In genomic region chr5:105414341-105415120, GRCm38 (mm10) we compare ENCODE assay signal across 8 mouse cellular contexts. TPM values are rescaled to one million over a fixed set of nuclear protein-coding genes. Genes with fewer than 3 reads are reported as not detected.
DNase-seq lines count a peak whose midpoint lies in the region; ATAC-seq and TF ChIP-seq lines count a peak whose summit lies in the region.

No protein-coding gene starts in this region.

- DNase-seq in heart, adult 11 months, result peak; percentile 88
- no peak for DNase-seq in heart, postnatal 14 days
- DNase-seq in CH12.LX (ENCODE audit: extremely low read depth), result no peak
- DNase-seq in liver, embryonic 14.5 days (ENCODE audit: low read depth in 3 of 3, low spot score in 3 of 3), result no peak
- DNase-seq in adrenal gland, postnatal 14 days, result no peak
- DNase-seq in layer of hippocampus, adult 9-11 months, result no peak
- DNase-seq in layer of hippocampus, postnatal 25 days (ENCODE audit: extremely low spot score in 1 of 2, low spot score in 1 of 2), result no peak

- H3K36me3 ChIP-seq in CH12.LX (replicated peaks in 1 of 2; ENCODE audit: control insufficient read depth in 1 of 2, insufficient read depth in 1 of 2, low read length in 1 of 2), result peaks cover 0 to 2% of the 10 kb centered on the region in 2 experiments
- H3K36me3 ChIP-seq in forebrain, embryonic 13.5 days (ENCODE audit: poor library complexity, severe bottlenecking), result peaks cover 14% of the 10 kb centered on the region; the same call in 1 of the 2 replicates
- no peaks in the 10 kb centered on the region for H3K36me3 ChIP-seq in liver, embryonic 14.5 days (replicated peaks; ENCODE audit: control insufficient read depth, insufficient read depth, low read depth)

- intact Hi-C loops in heart, postnatal 14 days (cut with DNase I), result no loop called here

- peak overlapping the region in 1 of 3 experiments; percentile 68 for H3K4me3 ChIP-seq in CH12.LX (replicated peaks in 1 of 3; ENCODE audit: low read depth in 2 of 3, low read length in 2 of 3, poor library complexity in 1 of 3)
- H3K4me3 ChIP-seq in forebrain, embryonic 13.5 days, result peak overlapping the region; percentile 83
- H3K4me3 ChIP-seq in liver, embryonic 14.5 days (ENCODE audit: insufficient read depth in 1 of 2, low read depth in 2 of 2, low read length in 2 of 2), result peak overlapping the region; percentile 65 to 82; a peak in 3 of 4 replicates

- 77% methylated on average over 12 of the region's 12 CpGs for WGBS in forebrain, embryonic 13.5 days
- WGBS in liver, embryonic 14.5 days (ENCODE audit: insufficient replicate concordance), result 76% methylated on average over 12 of the region's 12 CpGs

- dilution Hi-C loops in CH12.LX (cut with MboI; ENCODE audit: extremely low pct_ligation_motif_present, extremely low pct_unique_long_range_greater_than_20kb, low sequenced_read_pairs), result no loop called here

- in situ Hi-C loops in CH12.LX (cut with MboI; ENCODE audit: low pct_ligation_motif_present, low pct_unique_long_range_greater_than_20kb, low sequenced_read_pairs), result no loop called here

- peaks cover 3% of the 10 kb centered on the region for H3K9me3 ChIP-seq in CH12.LX (replicated peaks; ENCODE audit: low read length)
- H3K9me3 ChIP-seq in forebrain, embryonic 13.5 days (replicated peaks), result peaks cover 14% of the 10 kb centered on the region
- H3K9me3 ChIP-seq in liver, embryonic 14.5 days (ENCODE audit: control insufficient read depth, low read length), result no peaks in the 10 kb centered on the region

- no peak for ATAC-seq in forebrain, embryonic 13.5 days
- no peak for ATAC-seq in liver, embryonic 14.5 days (ENCODE audit: insufficient read depth)

- H3K79me2 ChIP-seq in CH12.LX (replicated peaks; ENCODE audit: control insufficient read depth, extremely low read depth, insufficient read depth, poor library complexity, severe bottlenecking), result no peaks in the 10 kb centered on the region

- H3K4me2 ChIP-seq in CH12.LX (ENCODE audit: insufficient read depth, low read depth, poor library complexity, severe bottlenecking), result peak overlapping the region; percentile 76; the same call in 1 of the 2 replicates
- H3K4me2 ChIP-seq in forebrain, embryonic 13.5 days, result peak overlapping the region; percentile 90
- H3K4me2 ChIP-seq in liver, embryonic 14.5 days (ENCODE audit: low read depth), result peak overlapping the region; percentile 99

- TF ChIP-seq CTCF in CH12.LX (conservative IDR thresholded peaks at IDR 0.05 in 1 of 2, IDR thresholded peaks at IDR 0.05 in 1 of 2; ENCODE audit: low read depth in 2 of 2, low read length in 2 of 2), result no peak
- no peak for TF ChIP-seq CTCF in liver, embryonic 14.5 days (IDR thresholded peaks at IDR 0.05; ENCODE audit: low read depth)

- no peak for TF ChIP-seq POLR2A in CH12.LX (IDR thresholded peaks at IDR 0.05; ENCODE audit: low read depth, low read length)

- no peak for TF ChIP-seq RAD21 in CH12.LX (IDR thresholded peaks at IDR 0.05; ENCODE audit: low read depth, low read length)

- H3K27ac ChIP-seq in CH12.LX (ENCODE audit: insufficient read depth, low read depth), result no peak overlapping the region
- H3K27ac ChIP-seq in forebrain, embryonic 13.5 days, result 0 out of 2 replicates have a peak overlapping the region, but pooled peaks have one; percentile 82
- H3K27ac ChIP-seq in liver, embryonic 14.5 days, result peak overlapping the region; percentile 80

- no peak overlapping the region for H3K9ac ChIP-seq in CH12.LX (ENCODE audit: insufficient read depth, low read depth)
- H3K9ac ChIP-seq in forebrain, embryonic 13.5 days, result peak overlapping the region; percentile 94; the same call in 1 of the 2 replicates
- peak overlapping the region; percentile 82 for H3K9ac ChIP-seq in liver, embryonic 14.5 days (replicated peaks)

- H3K4me1 ChIP-seq in CH12.LX (ENCODE audit: control insufficient read depth in 1 of 2, insufficient read depth in 2 of 2), result peaks cover 0 to 11% of the 10 kb centered on the region in 2 experiments; a peak in 3 of 4 replicates
- H3K4me1 ChIP-seq in forebrain, embryonic 13.5 days, result peaks cover 12% of the 10 kb centered on the region
- peaks cover 37 to 46% of the 10 kb centered on the region in 2 experiments for H3K4me1 ChIP-seq in liver, embryonic 14.5 days (replicated peaks; ENCODE audit: control insufficient read depth in 2 of 2, insufficient read depth in 2 of 2, low read length in 1 of 2)

- H3K27me3 ChIP-seq in CH12.LX (replicated peaks), result peaks cover 20% of the 10 kb centered on the region
- 0 out of 2 replicates have a peak, but pooled peaks cover 5% of the 10 kb centered on the region for H3K27me3 ChIP-seq in forebrain, embryonic 13.5 days
- H3K27me3 ChIP-seq in liver, embryonic 14.5 days (ENCODE audit: control insufficient read depth, insufficient read depth, low read length), result no peaks in the 10 kb centered on the region

- TF ChIP-seq EP300 in CH12.LX (IDR thresholded peaks at IDR 0.05; ENCODE audit: low read length), result no peak
- TF ChIP-seq EP300 in liver, embryonic 14.5 days (IDR thresholded peaks at IDR 0.05; ENCODE audit: low read depth), result no peak

TF ChIP-seq in CH12.LX, 34 proteins besides CTCF, POLR2A, EP300 and RAD21:
- TF ChIP-seq MAX (IDR thresholded peaks at IDR 0.05; ENCODE audit: low read length), result peak; percentile 35; the same call in 1 of the 2 replicates
- TF ChIP-seq PAX5 (IDR thresholded peaks at IDR 0.05; ENCODE audit: low read length), result no peak
- TF ChIP-seq MAFK (IDR thresholded peaks at IDR 0.05; ENCODE audit: insufficient replicate concordance, low read length), result no peak
- TF ChIP-seq USF1 (IDR thresholded peaks at IDR 0.05; ENCODE audit: low read depth, low read length), result no peak
- no peak for TF ChIP-seq IRF4 (IDR thresholded peaks at IDR 0.05; ENCODE audit: low read depth, low read length)
- TF ChIP-seq SIN3A (IDR thresholded peaks at IDR 0.05; ENCODE audit: low read length), result 0 out of 2 replicates have a peak, but pooled peaks have one; percentile 12
- no peak for TF ChIP-seq MAZ (IDR thresholded peaks at IDR 0.05; ENCODE audit: low read depth, low read length)
- no peak for TF ChIP-seq MYC (IDR thresholded peaks at IDR 0.05; ENCODE audit: low read depth, low read length)
- TF ChIP-seq JUN (IDR thresholded peaks at IDR 0.05; ENCODE audit: insufficient read depth, low read depth, low read length), result no peak

RNA-seq across cellular contexts. Expression of gene Lrrc8b, which starts 1.0 kb away (rescaled TPM):
- 10 to 100 TPM in 1 of 2 experiments, 1 to 10 TPM in 1; 8.8 to 10.6 TPM for total RNA-seq in heart, postnatal 14 days (2021)
- total RNA-seq in CH12.LX (2012; rRNA removed) (0.13 and 0.21 TPM in 2 replicates), CH12.LX (2014; rRNA removed) (0.38 and 0.40 TPM in 2 replicates)
- 0.37 and 0.40 TPM in 2 replicates for polyA plus RNA-seq in CH12.LX (2012; ENCODE audit: insufficient read length, low read depth)
- 8.9 and 9.4 TPM in 2 replicates for polyA plus RNA-seq in forebrain, embryonic 13.5 days (2015; fragmentation: Nextera tagmentation; extraction: Ambion mirVana)
- polyA plus RNA-seq in liver, embryonic 14.5 days (2012; rRNA removed), result 3.2 and 3.5 TPM in 2 replicates
- polyA plus RNA-seq in liver, embryonic 14.5 days (2014; fragmentation: Nextera tagmentation; extraction: Ambion mirVana), result 3.8 and 4.8 TPM in 2 replicates
- total RNA-seq in adrenal gland, postnatal 14 days (2021), result 86.3 and 88.5 TPM in 2 replicates
- 10 to 100 TPM; 65.5 to 70.3 TPM for total RNA-seq in layer of hippocampus, postnatal 25 days (2021)

Comparison
In these comparisons a context has a peak if more than half of its experiments do, and no peak if none do; other contexts are left out.
1. RNA of gene Lrrc8b, which starts 1.0 kb away (total RNA-seq): 86.3 to 88.5 TPM in adrenal gland, postnatal 14 days, 65.5 to 70.3 TPM in layer of hippocampus, postnatal 25 days and 8.8 to 10.6 TPM in heart, postnatal 14 days; 0.13 to 0.40 TPM in CH12.LX; every median in the first group is over 4 times any median in the second.
2. Peak in every context shown above with its lines, with median percentiles within 50 percentile points of each other: H3K4me2 ChIP-seq.